Mouse (Mus musculus) CH12.LX (cell line): ENCODE measurements around the gene Atp12a.

Experiments
- CTCF ChIP-seq, 2 experiments: IDR thresholded peaks in 1 of 2; conservative IDR thresholded peaks in 1 of 2; 2 replicates each; pipeline ENCODE4 v1.5.1; 2011 to 2012; ENCODE audit warnings: low read depth in 2 of 2, low read length in 2 of 2, improper control_type of control experiment in 1 of 2, inconsistent platforms in 1 of 2, mild to moderate bottlenecking in 1 of 2, moderate library complexity in 1 of 2
- EP300 ChIP-seq: IDR thresholded peaks from 2 replicates; pipeline ENCODE4 v1.6.1; 2011; ENCODE audit warnings: low read length, improper control_type of control experiment
- JUND ChIP-seq: conservative IDR thresholded peaks from 2 replicates; pipeline ENCODE4 v1.6.1; 2011; ENCODE audit warnings: low read depth, low read length, improper control_type of control experiment
- MAX ChIP-seq: IDR thresholded peaks from 2 replicates; pipeline ENCODE4 v1.6.1; 2011; ENCODE audit warnings: low read length, improper control_type of control experiment
- MEF2A ChIP-seq: IDR thresholded peaks from 2 replicates; pipeline ENCODE4 v1.6.1; 2014; ENCODE audit warnings: low read depth, mild to moderate bottlenecking, inconsistent platforms, low read length, improper control_type of control experiment, borderline replicate concordance
- POLR2A ChIP-seq: IDR thresholded peaks from 2 replicates; pipeline ENCODE4 v1.6.1; 2011; ENCODE audit warnings: low read depth, mild to moderate bottlenecking, improper control_type of control experiment, low read length

DNA sequence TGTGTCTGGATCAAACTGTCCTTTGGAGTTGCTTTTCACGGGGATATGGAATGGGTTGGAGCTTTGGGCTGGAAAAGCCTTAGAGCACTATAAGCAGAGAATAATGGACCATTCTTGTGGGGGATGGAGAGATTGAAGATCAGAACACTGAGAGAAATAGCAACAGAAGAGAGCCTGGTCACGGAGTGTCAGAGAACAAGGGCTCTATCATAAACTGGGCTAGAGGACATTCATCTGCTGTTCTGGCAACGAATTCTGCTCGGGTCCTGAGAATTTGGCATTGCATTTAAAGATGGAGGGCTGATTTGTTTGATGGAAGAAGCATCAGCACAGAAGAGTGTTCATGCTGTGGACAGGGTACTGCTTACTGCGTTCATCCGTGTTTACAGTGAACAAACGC, 6.4 kb upstream of the Atp12a start:
- TF ChIP-seq CTCF (conservative IDR thresholded peaks at IDR 0.05 in 1 of 2, IDR thresholded peaks at IDR 0.05 in 1 of 2; ENCODE audit: low read depth in 2 of 2, low read length in 2 of 2) (no peak), MAX (no peak), EP300 (no peak), POLR2A (no peak), MEF2A (no peak), JUND (no peak)
